Mouse (Mus musculus): Measurements from ENCODE around the gene Ei24.

Gene Ei24

DNA sequence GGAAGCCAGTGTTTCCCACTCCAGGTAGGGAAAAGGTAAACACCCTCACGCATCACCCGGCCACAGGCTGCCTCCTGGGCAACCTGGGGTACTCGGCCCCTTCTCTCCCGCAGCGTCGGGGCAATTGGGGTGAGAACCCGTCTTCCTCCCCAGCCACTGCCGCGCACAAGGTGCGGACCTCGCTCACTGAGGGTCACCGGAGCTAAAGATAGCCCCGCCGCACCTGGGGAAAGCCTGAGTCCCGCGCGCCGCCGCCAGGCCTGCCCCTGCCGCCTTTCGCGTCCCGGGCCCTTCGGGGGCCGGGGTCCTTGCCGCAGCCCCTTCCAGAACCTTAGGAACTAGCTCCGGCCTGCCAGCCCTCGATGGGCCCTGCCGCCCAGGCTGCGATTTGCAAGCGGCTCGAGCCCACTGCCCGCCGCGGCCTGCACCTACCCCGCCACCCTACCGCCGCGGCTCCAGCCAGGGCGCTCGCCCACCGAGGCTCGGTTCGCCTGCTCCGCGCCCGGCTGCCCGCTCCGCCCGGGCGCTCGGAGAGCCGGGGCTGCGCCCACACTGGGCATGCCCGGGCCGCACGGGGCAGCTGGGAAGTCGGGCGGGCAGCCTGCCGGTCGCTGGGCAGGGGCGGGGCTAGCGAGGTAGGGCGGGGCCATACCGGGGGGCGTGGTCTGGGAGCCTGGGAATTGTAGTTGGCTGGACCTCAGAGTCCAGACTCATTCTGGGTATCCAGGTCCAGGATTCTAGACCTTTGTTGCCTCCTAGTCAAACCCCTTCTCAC is at the start of gene Ei24:
Gene Ei24, minus strand, starts transcription at position 613 of the 775 bp plus-strand sequence.
- peak; percentile 91 for DNase-seq

- DNase-seq = no peak
Measured at GRCm38 (mm10) chr9:36846346-36846745, 49.2 kb upstream of the Ei24 start.

DNA sequence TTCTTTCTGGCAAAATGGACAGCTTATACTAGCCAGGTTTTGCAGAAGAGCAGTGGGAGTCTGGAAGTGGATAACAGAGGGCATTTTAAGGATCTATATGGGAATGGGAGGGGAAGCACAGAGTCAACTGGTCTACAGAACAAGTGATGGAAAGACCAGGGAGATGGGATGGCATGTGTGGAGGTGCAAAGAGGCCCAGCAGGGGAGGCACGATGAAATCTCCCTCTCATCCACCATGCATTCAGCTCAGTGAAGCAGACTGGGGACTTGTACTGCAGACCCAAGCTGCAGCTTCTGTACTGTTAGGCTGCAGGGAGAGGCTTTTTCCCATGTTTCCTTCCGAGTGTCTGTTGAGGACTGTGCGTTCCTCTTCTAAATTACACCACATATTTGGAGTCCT is 36.7 kb upstream of the Ei24 start:
- peak; percentile 20 for DNase-seq

GRCm38 (mm10) chr9:36833043-36833881 is 36.1 kb upstream of the Ei24 start:
- DNase-seq = peak; percentile 69

DNA sequence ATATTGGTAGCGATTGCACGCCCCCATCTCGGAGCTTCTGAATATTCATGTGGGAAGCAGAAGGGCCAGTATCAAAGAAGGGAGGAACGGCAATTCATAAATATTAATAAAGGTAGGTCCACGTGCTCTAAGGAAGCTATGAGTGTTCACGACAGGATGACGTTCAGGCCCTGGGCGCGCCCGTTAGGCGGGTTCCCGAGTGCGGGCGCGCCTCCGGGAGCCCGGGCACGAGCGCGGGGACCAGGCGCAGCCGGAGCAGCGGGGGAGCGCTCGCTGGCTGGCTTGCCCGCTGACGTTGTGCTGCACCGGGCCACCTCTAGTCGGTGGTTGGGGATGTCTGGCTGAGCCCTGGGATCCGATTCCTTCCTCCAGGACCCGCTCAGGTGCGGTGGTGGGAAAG is 35.3 kb upstream of the Ei24 start:
- peak; percentile 93 for DNase-seq

DNA sequence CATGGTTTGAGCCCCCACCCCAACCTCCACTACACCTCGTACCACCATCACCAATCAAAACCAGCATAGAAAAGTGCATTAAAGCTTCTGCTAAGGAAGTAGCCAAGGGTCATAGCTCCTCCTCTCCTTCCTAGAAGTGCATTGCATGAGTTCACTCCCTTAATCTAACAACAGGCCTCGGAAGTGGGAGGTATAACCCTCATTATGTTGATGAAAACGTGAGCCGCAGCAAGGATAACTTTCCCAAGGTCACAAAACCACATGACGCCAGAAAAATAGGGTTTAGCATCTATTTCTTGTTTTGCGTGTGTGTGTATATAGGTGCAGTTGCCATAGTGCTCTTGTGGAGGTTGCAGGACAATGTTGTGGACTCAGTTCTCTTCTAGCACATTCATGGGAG is 34.2 kb upstream of the Ei24 start:
- no peak for DNase-seq

DNA sequence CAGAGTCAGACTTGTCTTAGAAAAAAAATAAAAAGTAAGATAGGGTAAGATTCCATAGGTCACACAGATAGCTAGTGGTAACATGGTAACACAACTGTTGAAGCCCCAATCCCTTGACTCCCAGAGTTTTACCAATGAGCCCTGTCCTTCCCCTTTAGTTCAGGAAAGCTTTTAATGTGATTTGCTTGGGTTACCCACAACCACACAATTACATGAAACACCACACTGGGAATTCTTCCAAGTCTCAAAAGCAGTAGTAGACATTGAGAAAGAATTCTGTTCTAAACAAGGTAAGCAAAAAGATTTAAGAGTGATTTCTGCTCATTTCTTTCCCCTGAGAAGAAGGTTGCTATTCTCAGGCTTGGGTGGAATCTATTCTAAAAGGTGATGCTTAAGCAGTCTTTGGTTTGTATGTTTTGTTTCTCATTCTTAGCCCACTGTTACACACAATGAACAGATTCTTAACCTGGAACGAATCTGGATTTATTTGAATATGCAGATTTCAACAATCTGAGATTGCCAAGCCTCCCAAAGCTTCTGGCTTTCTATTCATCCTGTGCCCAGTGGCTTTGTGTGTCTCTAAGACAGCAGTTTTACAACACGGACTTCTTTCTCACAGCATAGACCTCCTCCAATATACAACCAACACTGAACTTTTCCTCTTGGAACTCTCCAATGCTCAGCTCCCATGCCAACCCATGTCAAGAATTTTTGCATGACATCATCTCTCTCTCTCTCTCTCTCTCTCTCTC is 29.6 kb upstream of the Ei24 start:
- DNase-seq = no peak

DNA sequence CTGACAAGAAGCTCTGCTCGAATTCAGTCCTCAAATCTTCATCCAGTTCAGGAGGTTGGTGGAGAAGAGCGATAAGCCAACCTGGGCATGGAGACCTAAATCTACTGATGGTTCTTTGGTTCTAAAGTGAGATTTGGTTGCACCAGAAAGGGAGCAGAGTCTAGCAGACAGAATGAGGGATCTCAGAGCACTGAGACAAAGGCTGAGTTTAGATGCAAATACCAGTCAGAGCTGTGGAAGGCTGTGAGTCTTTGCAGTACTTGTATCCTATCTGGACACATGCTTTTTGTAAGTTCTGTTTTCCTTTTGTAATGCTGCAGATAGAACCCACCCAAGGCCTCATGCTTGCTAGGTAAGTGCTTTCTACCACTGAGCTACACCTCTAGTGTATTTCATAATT is 24.8 kb upstream of the Ei24 start:
- no peak for DNase-seq

- DNase-seq = peak; percentile 93
Measured at GRCm38 (mm10) chr9:36821644-36822000, 24.4 kb upstream of the Ei24 start, which contains the start of gene Fez1. TSS of gene Fez1 (plus strand) at chr9:36821864.

- peak; percentile 70 for DNase-seq
Measured at GRCm38 (mm10) chr9:36820969-36821643, 23.9 kb upstream of the Ei24 start.

GRCm38 (mm10) chr9:36818905-36819304 is 21.7 kb upstream of the Ei24 start:
- DNase-seq = no peak

GRCm38 (mm10) chr9:36814486-36814885 is 17.3 kb upstream of the Ei24 start:
- DNase-seq = no peak

DNA sequence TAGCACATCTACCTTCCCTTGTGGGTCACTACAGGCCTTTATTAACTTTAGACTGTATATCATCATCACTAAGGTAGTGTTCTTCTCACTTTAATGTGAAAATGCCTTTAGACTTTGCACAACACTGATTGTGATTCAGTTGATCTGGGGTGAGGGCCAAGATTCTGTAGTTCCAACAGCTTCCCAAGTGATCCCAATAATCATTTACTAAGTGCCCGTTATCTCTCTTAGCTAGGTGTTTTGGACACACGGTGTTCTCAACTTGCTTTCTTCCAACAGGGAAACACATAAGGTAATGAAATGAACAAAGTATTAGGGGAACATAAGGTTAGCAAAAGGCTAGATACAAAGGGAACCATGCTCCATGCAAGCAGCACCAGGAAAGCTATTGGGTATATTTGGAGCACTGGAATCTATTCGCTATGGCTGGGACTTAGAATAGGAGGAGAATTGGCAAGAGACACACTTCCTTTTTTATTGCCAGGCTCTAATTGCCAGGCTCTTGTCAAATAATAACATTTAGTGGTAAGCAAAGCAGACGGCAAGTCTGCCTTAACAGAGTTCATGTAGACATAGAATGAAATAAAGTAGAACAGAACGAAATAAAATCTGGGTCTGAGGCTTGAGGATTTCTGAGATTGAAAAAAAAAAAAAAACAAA is 11.1 kb upstream of the Ei24 start:
- DNase-seq = no peak

- DNase-seq = no peak
Measured at GRCm38 (mm10) chr9:36805256-36805975, 8.2 kb upstream of the Ei24 start.

GRCm38 (mm10) chr9:36803926-36804325 is 6.7 kb upstream of the Ei24 start:
- no peak for DNase-seq

DNA sequence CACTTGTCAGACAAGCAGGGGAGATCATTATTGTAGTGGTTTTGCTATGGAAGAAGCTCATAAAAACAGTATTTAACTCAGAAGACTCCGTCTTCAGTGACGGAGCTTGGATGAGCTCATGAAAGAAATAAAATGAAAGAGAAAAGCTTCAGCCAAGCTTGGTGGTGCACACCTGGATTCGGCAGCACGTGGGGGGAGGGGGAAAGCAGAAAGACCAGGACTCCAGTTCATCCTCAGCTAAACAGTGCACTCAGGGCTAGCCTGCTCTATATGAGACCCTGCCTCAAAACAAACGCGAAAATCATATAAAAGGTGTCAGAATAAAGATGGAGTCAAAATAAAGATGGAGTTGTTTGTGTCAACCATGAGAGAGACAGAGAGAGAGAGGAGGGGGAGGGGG is 6.2 kb upstream of the Ei24 start:
- DNase-seq = no peak

DNA sequence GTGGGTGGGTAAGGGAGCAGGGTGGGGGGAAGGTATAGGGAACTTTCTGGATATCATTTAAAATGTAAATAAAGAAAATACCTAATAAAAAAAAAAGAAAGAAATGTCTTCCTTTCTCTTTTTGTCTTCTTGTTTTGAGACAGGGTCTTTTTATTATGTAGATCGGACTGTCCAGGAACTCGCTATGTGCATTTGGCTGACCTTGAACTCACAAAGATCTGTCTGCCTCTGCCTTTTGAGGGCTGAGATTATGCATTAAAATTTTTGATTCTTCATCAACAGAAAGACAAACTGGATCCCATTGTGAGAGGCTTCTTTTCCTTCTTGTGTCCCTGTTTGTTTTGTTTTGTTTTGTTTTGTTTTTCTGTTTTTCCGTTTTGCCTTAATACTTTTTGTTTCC is 5.8 kb upstream of the Ei24 start:
- DNase-seq = no peak

GRCm38 (mm10) chr9:36801961-36802360 is 4.8 kb upstream of the Ei24 start:
- no peak for DNase-seq

DNA sequence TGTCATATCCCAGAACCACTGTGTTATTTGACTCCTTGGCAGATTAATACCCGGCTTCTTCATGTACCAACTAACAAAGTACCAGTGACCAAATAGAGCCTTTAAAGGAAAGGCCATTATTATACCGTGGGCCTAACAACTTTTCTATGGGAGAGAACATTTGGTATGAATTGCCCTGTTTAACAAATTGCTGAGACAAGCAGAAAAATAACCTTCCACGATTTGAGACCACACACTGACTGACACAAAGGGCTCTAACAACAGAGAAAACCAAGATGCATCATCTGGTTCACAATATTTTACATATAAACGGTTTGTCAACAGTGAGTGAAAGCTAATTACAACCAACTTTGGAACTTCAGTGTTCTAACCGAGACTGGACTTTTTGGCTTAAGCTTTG is 969 bp downstream of the Ei24 start:
- DNase-seq = peak; percentile 2

DNA sequence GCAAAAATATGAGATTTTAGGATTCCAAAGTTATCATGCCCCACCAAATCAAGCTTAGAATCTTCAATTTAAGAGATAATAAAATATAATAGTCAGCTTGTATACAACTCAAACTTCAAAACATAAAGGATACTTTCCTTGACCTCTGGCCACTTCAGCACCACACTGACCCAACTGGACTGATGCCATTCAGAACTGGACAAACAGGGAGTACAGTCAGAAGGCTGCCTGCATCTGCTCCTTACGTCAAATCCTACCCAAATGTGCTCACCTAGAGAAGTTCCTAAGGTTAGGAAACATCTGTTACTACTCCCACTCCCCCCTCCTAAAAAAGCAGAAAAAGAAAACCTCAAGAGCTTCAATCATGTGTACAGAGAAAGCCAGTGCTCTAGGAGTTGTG is 1.6 kb downstream of the Ei24 start:
- no peak for DNase-seq

DNA sequence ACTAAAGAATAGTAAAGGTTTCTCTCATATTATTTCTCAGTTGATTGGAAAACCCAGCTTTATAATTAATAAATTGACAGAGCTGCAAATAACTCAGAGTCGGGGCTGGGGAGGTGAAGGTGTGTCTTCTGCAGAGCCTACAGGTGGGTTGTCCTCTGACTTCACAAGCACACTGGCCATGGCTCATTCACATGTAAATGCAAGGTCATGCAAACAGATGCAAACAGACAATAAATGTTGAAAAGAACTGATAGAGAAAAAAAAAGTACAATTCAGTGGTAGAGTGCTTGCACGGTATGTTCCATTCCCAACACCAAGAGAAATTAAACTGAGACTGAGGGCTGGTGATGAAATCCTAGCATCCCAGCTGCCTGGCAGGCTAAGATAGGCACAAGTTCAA is 2.7 kb downstream of the Ei24 start:
- no peak for DNase-seq

- no peak for DNase-seq
Measured at GRCm38 (mm10) chr9:36792191-36792590, 5.0 kb downstream of the Ei24 start.

Measured in embryo, embryonic 11 days (tissue).